Mouse (Mus musculus): ENCODE measurements around the gene Atmin. TPM values are rescaled to one million over a fixed set of nuclear protein-coding genes. Genes with fewer than 3 reads are reported as not detected.

Atmin gene
- polyA plus RNA-seq, 1 experiment from 2014 or later: 12.5 TPM

GRCm38 (mm10) chr8:116944385-116944696 lies 1.1 kb downstream of the Atmin start:
- ATAC-seq (replicated peaks; ENCODE audit: low FRiP score, low TSS enrichment, low read depth): no peak
- Histone ChIP-seq H3K27me3 (replicated peaks; ENCODE audit: control insufficient read depth, insufficient read depth, low read length) (no peaks in the 10 kb centered on the region), H3K4me2 (ENCODE audit: low read length) (peak overlapping the region; percentile 91), H3K27ac (ENCODE audit: low read depth) (no peak overlapping the region), H3K9ac (ENCODE audit: low read length) (peak overlapping the region; percentile 84; the same call in 1 of the 2 replicates), H3K4me1 (replicated peaks; ENCODE audit: control insufficient read depth, insufficient read depth, low read length) (peaks cover 8% of the 10 kb centered on the region), H3K4me3 (ENCODE audit: low read depth, low read length) (peak overlapping the region; percentile 96), H3K9me3 (ENCODE audit: control insufficient read depth, low read length) (no peaks in the 10 kb centered on the region), H3K36me3 (ENCODE audit: control insufficient read depth, insufficient read depth, low read length) (no peaks in the 10 kb centered on the region)
- DNase-seq (ENCODE audit: low spot score): no peak
- 14% methylated on average over 4 of the region's 4 CpGs for WGBS

GRCm38 (mm10) chr8:116945169-116945910 lies 2.1 kb downstream of the Atmin start:
- H3K9ac ChIP-seq (ENCODE audit: low read length): no peak overlapping the region
- H3K27me3 ChIP-seq (replicated peaks; ENCODE audit: control insufficient read depth, insufficient read depth, low read length): no peaks in the 10 kb centered on the region
- H3K4me2 ChIP-seq (ENCODE audit: low read length): no peak overlapping the region
- WGBS: 84% methylated on average over 9 of the region's 9 CpGs
- DNase-seq (ENCODE audit: low spot score) (no peak), ATAC-seq (replicated peaks; ENCODE audit: low FRiP score, low TSS enrichment, low read depth) (no peak)
- no peaks in the 10 kb centered on the region for H3K9me3 ChIP-seq (ENCODE audit: control insufficient read depth, low read length)
- no peak overlapping the region for H3K27ac ChIP-seq (ENCODE audit: low read depth)
- peaks cover 8% of the 10 kb centered on the region for H3K4me1 ChIP-seq (replicated peaks; ENCODE audit: control insufficient read depth, insufficient read depth, low read length)
- H3K36me3 ChIP-seq (ENCODE audit: control insufficient read depth, insufficient read depth, low read length): no peaks in the 10 kb centered on the region
- H3K4me3 ChIP-seq (ENCODE audit: low read depth, low read length): no peak overlapping the region

DNA sequence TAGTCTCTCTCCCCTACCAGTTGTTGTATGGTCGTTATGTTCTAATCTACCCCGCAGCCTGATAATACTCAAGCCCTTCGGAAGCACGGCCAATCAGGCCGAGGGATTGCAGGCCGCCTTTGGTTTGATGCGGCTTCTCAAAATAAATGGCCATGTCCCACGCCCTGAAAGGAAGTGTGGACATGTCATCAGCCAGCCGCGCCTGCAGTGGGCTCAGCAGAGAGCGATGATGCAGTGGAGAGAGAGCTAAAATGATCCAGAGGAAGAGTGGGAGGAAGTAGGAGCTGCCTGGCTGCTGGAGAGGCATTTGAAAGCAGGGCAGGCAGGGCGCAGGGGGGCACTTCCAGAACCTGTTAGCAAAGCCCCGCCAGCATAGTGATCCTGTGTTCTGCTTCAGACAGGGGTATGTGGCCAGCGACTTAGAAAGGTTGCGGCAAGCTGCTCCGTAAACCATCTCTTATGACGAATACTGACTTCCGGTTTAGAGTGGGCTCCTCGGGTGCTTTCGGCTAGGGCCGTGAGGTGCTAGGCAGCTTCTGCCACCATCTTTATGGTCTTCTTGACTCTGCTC lies 3.2 kb downstream of the Atmin start:
- no peak overlapping the region for H3K4me3 ChIP-seq (ENCODE audit: low read depth, low read length)
- no peak for ATAC-seq (replicated peaks; ENCODE audit: low FRiP score, low TSS enrichment, low read depth)
- H3K9ac ChIP-seq (ENCODE audit: low read length): no peak overlapping the region
- no peak overlapping the region for H3K27ac ChIP-seq (ENCODE audit: low read depth)
- WGBS: 70% methylated on average over 21 of the region's 21 CpGs
- no peaks in the 10 kb centered on the region for H3K36me3 ChIP-seq (ENCODE audit: control insufficient read depth, insufficient read depth, low read length)
- peaks cover 10% of the 10 kb centered on the region for H3K4me1 ChIP-seq (replicated peaks; ENCODE audit: control insufficient read depth, insufficient read depth, low read length)
- no peak overlapping the region for H3K4me2 ChIP-seq (ENCODE audit: low read length)
- H3K9me3 ChIP-seq (ENCODE audit: control insufficient read depth, low read length): no peaks in the 10 kb centered on the region
- no peak for DNase-seq (ENCODE audit: low spot score)
- no peaks in the 10 kb centered on the region for H3K27me3 ChIP-seq (replicated peaks; ENCODE audit: control insufficient read depth, insufficient read depth, low read length)

DNA sequence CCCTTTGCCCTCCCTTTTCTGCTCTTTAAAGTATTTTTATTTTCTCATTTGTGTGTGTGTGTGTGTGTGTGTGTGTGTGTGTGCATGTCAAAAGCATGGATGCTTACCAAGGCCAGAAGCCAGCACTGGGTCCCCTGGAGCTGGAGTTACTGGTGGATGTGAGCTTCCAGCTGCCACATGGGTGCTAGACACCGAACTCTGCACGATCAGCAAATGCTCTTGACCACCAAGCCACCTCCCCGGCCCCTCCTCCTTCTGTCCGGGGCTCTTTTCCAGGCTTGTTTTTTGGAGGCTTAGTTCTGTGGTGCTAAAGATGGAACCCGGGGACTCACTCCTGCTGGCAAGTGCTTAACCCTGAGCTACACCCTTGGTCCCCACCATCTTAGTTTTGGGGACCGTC lies 3.7 kb downstream of the Atmin start:
- ATAC-seq (replicated peaks; ENCODE audit: low FRiP score, low TSS enrichment, low read depth): no peak
- Histone ChIP-seq H3K9me3 (ENCODE audit: control insufficient read depth, low read length) (no peaks in the 10 kb centered on the region), H3K9ac (ENCODE audit: low read length) (no peak overlapping the region), H3K4me3 (ENCODE audit: low read depth, low read length) (no peak overlapping the region), H3K27ac (ENCODE audit: low read depth) (no peak overlapping the region), H3K27me3 (replicated peaks; ENCODE audit: control insufficient read depth, insufficient read depth, low read length) (no peaks in the 10 kb centered on the region), H3K4me1 (replicated peaks; ENCODE audit: control insufficient read depth, insufficient read depth, low read length) (peaks cover 11% of the 10 kb centered on the region), H3K36me3 (ENCODE audit: control insufficient read depth, insufficient read depth, low read length) (no peaks in the 10 kb centered on the region), H3K4me2 (ENCODE audit: low read length) (no peak overlapping the region)
- no peak for DNase-seq (ENCODE audit: low spot score)
- 91% methylated on average over 6 of the region's 6 CpGs for WGBS

DNA sequence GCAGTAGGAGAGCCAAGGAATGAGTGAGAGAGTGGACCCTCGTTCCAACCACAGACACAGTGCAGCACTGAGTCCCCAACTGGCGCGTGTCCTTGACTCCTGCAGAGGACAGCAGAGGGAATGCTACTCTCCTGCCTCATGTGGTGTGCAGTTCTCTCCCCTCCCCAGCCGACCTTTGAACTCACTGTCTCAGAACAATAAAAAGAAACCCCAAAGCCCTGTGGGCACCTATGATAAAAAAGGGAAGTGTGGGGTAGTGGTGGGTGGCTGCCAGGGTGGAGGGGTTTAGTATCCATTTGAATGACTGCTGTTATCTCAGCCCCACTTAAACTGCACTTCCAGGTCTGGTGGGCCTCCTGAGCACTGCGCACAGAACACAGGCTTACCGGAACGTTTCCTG lies 4.4 kb downstream of the Atmin start:
- WGBS: 84% methylated on average over 7 of the region's 7 CpGs
- Histone ChIP-seq H3K4me2 (ENCODE audit: low read length) (no peak overlapping the region), H3K9me3 (ENCODE audit: control insufficient read depth, low read length) (no peaks in the 10 kb centered on the region), H3K9ac (ENCODE audit: low read length) (no peak overlapping the region), H3K4me3 (ENCODE audit: low read depth, low read length) (no peak overlapping the region), H3K27ac (ENCODE audit: low read depth) (no peak overlapping the region), H3K36me3 (ENCODE audit: control insufficient read depth, insufficient read depth, low read length) (no peaks in the 10 kb centered on the region), H3K27me3 (replicated peaks; ENCODE audit: control insufficient read depth, insufficient read depth, low read length) (no peaks in the 10 kb centered on the region), H3K4me1 (replicated peaks; ENCODE audit: control insufficient read depth, insufficient read depth, low read length) (peaks cover 11% of the 10 kb centered on the region)
- DNase-seq (ENCODE audit: low spot score) (no peak), ATAC-seq (replicated peaks; ENCODE audit: low FRiP score, low TSS enrichment, low read depth) (no peak)

DNA sequence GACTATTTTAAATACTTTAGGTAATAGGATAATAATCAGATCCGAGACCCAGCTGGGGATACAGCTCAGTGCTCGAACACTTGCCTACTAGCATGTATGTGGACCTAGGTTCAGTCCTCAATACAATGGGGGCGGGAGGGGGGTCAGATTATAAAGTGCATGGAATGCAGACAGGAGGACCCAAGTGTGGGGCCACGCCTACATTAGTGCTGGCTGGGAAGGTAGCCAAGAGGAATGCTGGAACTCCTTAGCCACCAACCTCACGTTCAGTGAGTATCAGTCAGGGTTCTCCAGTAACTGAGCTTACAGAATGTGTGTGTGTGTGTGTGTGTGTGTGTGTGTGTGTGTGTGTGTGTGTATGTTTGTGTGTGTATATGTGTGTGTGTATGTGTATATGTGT lies 8.2 kb downstream of the Atmin start:
- peaks cover 35% of the 10 kb centered on the region for H3K36me3 ChIP-seq (ENCODE audit: control insufficient read depth, insufficient read depth, low read length)
- no peaks in the 10 kb centered on the region for H3K9me3 ChIP-seq (ENCODE audit: control insufficient read depth, low read length)
- WGBS: 61% methylated on average over 5 of the region's 5 CpGs
- no peak overlapping the region for H3K27ac ChIP-seq (ENCODE audit: low read depth)
- H3K27me3 ChIP-seq (replicated peaks; ENCODE audit: control insufficient read depth, insufficient read depth, low read length): no peaks in the 10 kb centered on the region
- H3K4me1 ChIP-seq (replicated peaks; ENCODE audit: control insufficient read depth, insufficient read depth, low read length): peaks cover 3% of the 10 kb centered on the region; the same call in 1 of the 2 replicates
- H3K4me2 ChIP-seq (ENCODE audit: low read length): no peak overlapping the region
- no peak overlapping the region for H3K4me3 ChIP-seq (ENCODE audit: low read depth, low read length)
- DNase-seq (ENCODE audit: low spot score) (no peak), ATAC-seq (replicated peaks; ENCODE audit: low FRiP score, low TSS enrichment, low read depth) (peak; percentile 47; the same call in 1 of the 2 replicates)
- H3K9ac ChIP-seq (ENCODE audit: low read length): no peak overlapping the region

DNA sequence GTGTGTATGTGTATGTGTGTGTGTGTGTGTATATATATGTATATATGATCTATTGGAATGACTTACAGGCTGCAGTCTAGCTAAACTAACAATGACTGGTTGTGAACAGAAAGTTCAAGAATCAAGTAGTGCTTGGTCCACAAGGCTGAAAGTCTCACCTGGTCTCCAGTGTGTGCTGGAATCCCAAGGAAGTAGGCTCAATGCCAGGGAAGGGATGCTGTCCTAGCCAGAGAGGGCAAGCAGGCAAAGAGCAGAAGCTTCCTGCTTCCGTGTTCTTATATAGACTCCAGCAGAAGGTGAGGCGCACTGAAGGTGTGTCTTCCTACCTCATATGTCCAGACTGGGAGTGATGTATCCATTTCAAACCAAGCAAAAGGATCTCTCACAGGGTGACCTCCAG lies 8.6 kb downstream of the Atmin start:
- no peak for ATAC-seq (replicated peaks; ENCODE audit: low FRiP score, low TSS enrichment, low read depth)
- no peaks in the 10 kb centered on the region for H3K9me3 ChIP-seq (ENCODE audit: control insufficient read depth, low read length)

GRCm38 (mm10) chr8:116952428-116952827 lies 9.2 kb downstream of the Atmin start:
- no peak overlapping the region for H3K9ac ChIP-seq (ENCODE audit: low read length)
- H3K9me3 ChIP-seq (ENCODE audit: control insufficient read depth, low read length): no peaks in the 10 kb centered on the region
- no peak for ATAC-seq (replicated peaks; ENCODE audit: low FRiP score, low TSS enrichment, low read depth)
- peaks cover 3% of the 10 kb centered on the region; the same call in 1 of the 2 replicates for H3K4me1 ChIP-seq (replicated peaks; ENCODE audit: control insufficient read depth, insufficient read depth, low read length)
- no peak for DNase-seq (ENCODE audit: low spot score)
- WGBS: 88% methylated on average over 8 of the region's 8 CpGs
- H3K4me2 ChIP-seq (ENCODE audit: low read length): no peak overlapping the region
- H3K27me3 ChIP-seq (replicated peaks; ENCODE audit: control insufficient read depth, insufficient read depth, low read length): no peaks in the 10 kb centered on the region
- H3K4me3 ChIP-seq (ENCODE audit: low read depth, low read length): no peak overlapping the region
- peaks cover 45% of the 10 kb centered on the region for H3K36me3 ChIP-seq (ENCODE audit: control insufficient read depth, insufficient read depth, low read length)
- no peak overlapping the region for H3K27ac ChIP-seq (ENCODE audit: low read depth)

More for the DNA sequence above, 8.6 kb downstream of the Atmin start:
- WGBS: 96% methylated on average over 2 of the region's 2 CpGs
- Histone ChIP-seq H3K36me3 (ENCODE audit: control insufficient read depth, insufficient read depth, low read length) (peaks cover 39% of the 10 kb centered on the region), H3K4me3 (ENCODE audit: low read depth, low read length) (no peak overlapping the region), H3K4me2 (ENCODE audit: low read length) (no peak overlapping the region), H3K4me1 (replicated peaks; ENCODE audit: control insufficient read depth, insufficient read depth, low read length) (peaks cover 3% of the 10 kb centered on the region; the same call in 1 of the 2 replicates), H3K27me3 (replicated peaks; ENCODE audit: control insufficient read depth, insufficient read depth, low read length) (no peaks in the 10 kb centered on the region), H3K27ac (ENCODE audit: low read depth) (no peak overlapping the region), H3K9ac (ENCODE audit: low read length) (no peak overlapping the region)
- DNase-seq (ENCODE audit: low spot score): no peak

GRCm38 (mm10) chr8:116954415-116954814 lies 11.2 kb downstream of the Atmin start:
- Histone ChIP-seq H3K36me3 (ENCODE audit: control insufficient read depth, insufficient read depth, low read length) (peaks cover 53% of the 10 kb centered on the region), H3K27ac (ENCODE audit: low read depth) (no peak overlapping the region), H3K4me2 (ENCODE audit: low read length) (no peak overlapping the region), H3K9ac (ENCODE audit: low read length) (no peak overlapping the region), H3K27me3 (replicated peaks; ENCODE audit: control insufficient read depth, insufficient read depth, low read length) (no peaks in the 10 kb centered on the region), H3K4me1 (replicated peaks; ENCODE audit: control insufficient read depth, insufficient read depth, low read length) (peaks cover 3% of the 10 kb centered on the region; the same call in 1 of the 2 replicates), H3K4me3 (ENCODE audit: low read depth, low read length) (no peak overlapping the region), H3K9me3 (ENCODE audit: control insufficient read depth, low read length) (no peaks in the 10 kb centered on the region)
- WGBS: 92% methylated on average over 9 of the region's 9 CpGs
- ATAC-seq (replicated peaks; ENCODE audit: low FRiP score, low TSS enrichment, low read depth) (no peak), DNase-seq (ENCODE audit: low spot score) (no peak)
